Mouse (Mus musculus): Measurements from ENCODE around the gene Ccdc185.

DNA sequence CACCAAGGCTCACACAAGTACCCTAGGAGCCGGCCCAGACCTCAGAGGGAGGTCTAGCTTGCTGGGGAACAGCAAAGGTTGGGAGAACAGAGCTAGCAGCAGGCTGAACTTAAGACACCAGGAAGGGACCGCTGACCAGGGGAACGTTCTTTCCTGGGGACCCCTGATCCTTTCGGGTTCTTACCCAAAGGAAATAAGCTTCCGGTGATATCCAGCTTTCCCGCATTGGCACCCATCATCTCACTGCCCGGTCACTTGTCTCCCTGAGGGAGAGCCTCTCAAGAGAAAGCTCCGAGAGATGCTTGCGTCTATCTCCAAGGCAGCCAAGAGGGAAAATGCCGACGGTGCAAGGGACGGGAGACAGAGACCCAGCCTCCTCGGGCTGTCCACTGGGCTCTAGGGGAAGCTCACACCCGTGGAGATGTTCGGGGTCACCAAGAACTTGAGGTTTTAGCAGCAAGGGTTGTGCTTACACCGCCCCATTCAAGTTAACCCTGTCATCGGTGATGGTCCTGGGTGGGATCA lies 14.3 kb upstream of the Ccdc185 start:
- TF ChIP-seq POLR2A (IDR thresholded peaks at IDR 0.05; ENCODE audit: borderline replicate concordance, extremely low read depth, insufficient read depth, insufficient read length, poor library complexity, severe bottlenecking) (no peak), CTCF (IDR thresholded peaks at IDR 0.05; ENCODE audit: borderline replicate concordance, extremely low read depth, insufficient read depth, insufficient read length) (no peak)
